Mouse (Mus musculus) forebrain, embryonic 11.5 days (tissue): ENCODE results near the gene Me3. TPM values are rescaled to one million over a fixed set of nuclear protein-coding genes. Genes with fewer than 3 reads are reported as not detected.
"Not testable (repeated sequence)": the region's sequence is repeated elsewhere in the genome, so short reads cannot be mapped to it uniquely, and the experiment has no call there.

Experiments
- ATAC-seq: fragments of 200-750 bp; cut with Nextera tagmentation; replicated peaks from 2 replicates; pipeline ENCODE4 v1.8.0; 2017; ENCODE audit warnings: moderate TSS enrichment; ENCODE audit not compliant: low FRiP score
- DNase-seq: peaks from one replicate; pipeline ENCODE4 v3.0.0-alpha.2; 2017; ENCODE audit warnings: low spot score
- H3K27ac ChIP-seq: fragments of 300-500 bp; sonication (generic); 2 replicates; pipeline ENCODE4 v1.5.1; 2014; ENCODE audit warnings: low read depth, low read length
- H3K27me3 ChIP-seq: fragments of 300-500 bp; sonication (generic); 2 replicates; pipeline ENCODE4 v1.6.1; 2014; ENCODE audit warnings: mild to moderate bottlenecking, low read length, mixed read lengths; ENCODE audit not compliant: control insufficient read depth, insufficient read depth
- H3K36me3 ChIP-seq: fragments of 300-500 bp; sonication (generic); 2 replicates; pipeline ENCODE4 v1.6.1; 2014; ENCODE audit warnings: mild to moderate bottlenecking, low read length, moderate library complexity, mixed read lengths; ENCODE audit not compliant: control insufficient read depth, insufficient read depth
- H3K4me1 ChIP-seq: fragments of 300-500 bp; sonication (generic); replicated peaks from 2 replicates; pipeline ENCODE4 v1.6.1; 2014; ENCODE audit warnings: low read length, mixed read lengths; ENCODE audit not compliant: control insufficient read depth, insufficient read depth
- H3K4me2 ChIP-seq: fragments of 300-500 bp; sonication (generic); 2 replicates; pipeline ENCODE4 v1.6.1; 2014; ENCODE audit warnings: low read depth, mild to moderate bottlenecking, low read length, moderate library complexity, mixed read lengths; ENCODE audit not compliant: severe bottlenecking
- H3K4me3 ChIP-seq: fragments of 300-500 bp; sonication (generic); 2 replicates; pipeline ENCODE4 v1.5.1; 2014; ENCODE audit warnings: low read depth, low read length
- H3K9ac ChIP-seq: fragments of 300-500 bp; sonication (generic); 2 replicates; pipeline ENCODE4 v1.6.1; 2014; ENCODE audit warnings: low read length
- H3K9me3 ChIP-seq: fragments of 300-500 bp; sonication (generic); 2 replicates; pipeline ENCODE4 v1.6.1; 2016; ENCODE audit warnings: low read length, mixed read lengths; ENCODE audit not compliant: control insufficient read depth
- WGBS: fragments of 180-500 bp; shearing (Covaris S2); extraction: QIAGEN DNeasy Blood & Tissue Kit; methylation state at CpG from one replicate; pipeline ENCODE4 v1.1.7; 2014; 5-methylcytosine and 5-hydroxymethylcytosine counted together
- polyA plus RNA-seq: library from polyadenylated mRNA; unstranded; fragments of >200 nt; fragmentation: Nextera tagmentation; extraction: Ambion mirVana; gene quantifications from 2 replicates; pipeline ENCODE4 v1.2.1, GENCODE M21; 2014

Gene Me3
- polyA plus RNA-seq, 1 experiment from 2014 or later = 0.90 TPM

GRCm38 (mm10) chr7:89728393-89728792, 96.2 kb downstream of the Me3 start:
- Histone ChIP-seq H3K36me3 (no peaks in the 10 kb centered on the region), H3K4me2 (no peak overlapping the region), H3K4me1 (no peaks in the 10 kb centered on the region), H3K27me3 (no peaks in the 10 kb centered on the region), H3K27ac (no peak overlapping the region), H3K9me3 (no peaks in the 10 kb centered on the region), H3K4me3 (no peak overlapping the region), H3K9ac (no peak overlapping the region)
- DNase-seq (no peak), ATAC-seq (no peak)
- 88% methylated on average over 3 of the region's 3 CpGs for WGBS

DNA sequence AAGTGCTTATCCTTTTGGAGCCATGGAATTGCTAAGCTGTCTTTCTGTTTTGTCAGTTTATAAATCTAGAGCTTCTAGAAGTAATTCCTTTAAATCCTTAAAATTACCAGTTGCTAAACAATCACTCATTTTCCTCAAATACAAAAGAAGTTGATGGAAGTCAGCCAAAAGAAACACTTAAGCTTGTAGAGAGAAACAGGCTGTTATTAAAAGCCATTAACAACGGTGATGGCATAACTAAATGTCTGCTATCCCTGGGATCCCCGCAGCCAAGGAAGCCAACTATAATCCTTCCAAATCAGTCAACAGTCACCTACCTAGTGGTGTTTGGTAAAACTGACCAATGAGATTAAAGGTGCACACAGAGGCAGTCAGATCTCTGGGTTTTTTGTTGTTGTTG, 98.3 kb downstream of the Me3 start:
- Histone ChIP-seq H3K27ac (no peak overlapping the region), H3K4me3 (no peak overlapping the region), H3K9ac (no peak overlapping the region), H3K36me3 (no peaks in the 10 kb centered on the region), H3K4me2 (no peak overlapping the region), H3K27me3 (no peaks in the 10 kb centered on the region), H3K4me1 (no peaks in the 10 kb centered on the region), H3K9me3 (no peaks in the 10 kb centered on the region)
- WGBS = 77% methylated on average over 2 of the region's 2 CpGs
- no peak for DNase-seq
- ATAC-seq = no peak

GRCm38 (mm10) chr7:89731115-89731514, 98.9 kb downstream of the Me3 start:
- not testable (repeated sequence) for ATAC-seq, H3K27me3 ChIP-seq, H3K27ac ChIP-seq, H3K4me1 ChIP-seq, H3K4me3 ChIP-seq, H3K36me3 ChIP-seq, H3K9me3 ChIP-seq, DNase-seq, H3K4me2 ChIP-seq, H3K9ac ChIP-seq
- 100% methylated on average over 2 of the region's 2 CpGs for WGBS

DNA sequence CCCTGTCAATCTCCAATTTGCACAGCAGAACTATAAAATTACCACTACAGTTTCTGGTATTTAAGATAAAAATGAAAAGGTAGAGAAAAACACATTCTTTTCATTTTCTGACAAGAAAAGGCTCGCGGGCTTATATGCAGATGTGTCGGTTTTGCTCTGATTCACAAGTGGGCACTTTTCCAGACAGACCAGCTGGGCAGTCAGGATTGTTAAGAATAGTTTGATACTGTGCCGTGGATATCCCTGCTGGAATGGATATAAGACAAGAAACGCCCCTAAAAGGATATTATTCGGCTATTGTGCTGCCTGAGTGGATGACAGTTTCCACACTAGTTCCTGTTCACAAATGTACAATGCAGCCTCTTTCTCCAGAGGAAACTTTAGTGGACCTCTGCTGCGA, 116.2 kb downstream of the Me3 start:
- WGBS = 74% methylated on average over 7 of the region's 7 CpGs
- H3K27me3 ChIP-seq = no peaks in the 10 kb centered on the region
- H3K9ac ChIP-seq = no peak overlapping the region
- H3K36me3 ChIP-seq = no peaks in the 10 kb centered on the region
- no peak overlapping the region for H3K4me2 ChIP-seq
- H3K9me3 ChIP-seq = no peaks in the 10 kb centered on the region
- no peak overlapping the region for H3K4me3 ChIP-seq
- ATAC-seq (no peak), DNase-seq (no peak)
- no peaks in the 10 kb centered on the region for H3K4me1 ChIP-seq
- no peak overlapping the region for H3K27ac ChIP-seq

- 52% methylated on average over 2 of the region's 2 CpGs for WGBS
- Histone ChIP-seq H3K4me2 (no peak overlapping the region), H3K9ac (no peak overlapping the region), H3K4me1 (no peaks in the 10 kb centered on the region), H3K36me3 (no peaks in the 10 kb centered on the region), H3K9me3 (no peaks in the 10 kb centered on the region), H3K4me3 (no peak overlapping the region), H3K27ac (no peak overlapping the region), H3K27me3 (no peaks in the 10 kb centered on the region)
- no peak for DNase-seq
- ATAC-seq = no peak
These were observed 117.0 kb downstream of the Me3 start for GRCm38 (mm10) chr7:89749183-89749582.

GRCm38 (mm10) chr7:89766678-89767508, 134.7 kb downstream of the Me3 start:
- no peak overlapping the region for H3K4me3 ChIP-seq
- H3K9ac ChIP-seq = no peak overlapping the region
- H3K4me2 ChIP-seq = no peak overlapping the region
- peak overlapping the region; percentile 28; the same call in 1 of the 2 replicates for H3K27ac ChIP-seq
- ATAC-seq (peak; percentile 91), DNase-seq (peak; percentile 71)
- no peaks in the 10 kb centered on the region for H3K9me3 ChIP-seq
- H3K36me3 ChIP-seq = no peaks in the 10 kb centered on the region
- H3K4me1 ChIP-seq = no peaks in the 10 kb centered on the region; the same call in 1 of the 2 replicates
- no peaks in the 10 kb centered on the region for H3K27me3 ChIP-seq
- WGBS = 20% methylated on average over 5 of the region's 5 CpGs

DNA sequence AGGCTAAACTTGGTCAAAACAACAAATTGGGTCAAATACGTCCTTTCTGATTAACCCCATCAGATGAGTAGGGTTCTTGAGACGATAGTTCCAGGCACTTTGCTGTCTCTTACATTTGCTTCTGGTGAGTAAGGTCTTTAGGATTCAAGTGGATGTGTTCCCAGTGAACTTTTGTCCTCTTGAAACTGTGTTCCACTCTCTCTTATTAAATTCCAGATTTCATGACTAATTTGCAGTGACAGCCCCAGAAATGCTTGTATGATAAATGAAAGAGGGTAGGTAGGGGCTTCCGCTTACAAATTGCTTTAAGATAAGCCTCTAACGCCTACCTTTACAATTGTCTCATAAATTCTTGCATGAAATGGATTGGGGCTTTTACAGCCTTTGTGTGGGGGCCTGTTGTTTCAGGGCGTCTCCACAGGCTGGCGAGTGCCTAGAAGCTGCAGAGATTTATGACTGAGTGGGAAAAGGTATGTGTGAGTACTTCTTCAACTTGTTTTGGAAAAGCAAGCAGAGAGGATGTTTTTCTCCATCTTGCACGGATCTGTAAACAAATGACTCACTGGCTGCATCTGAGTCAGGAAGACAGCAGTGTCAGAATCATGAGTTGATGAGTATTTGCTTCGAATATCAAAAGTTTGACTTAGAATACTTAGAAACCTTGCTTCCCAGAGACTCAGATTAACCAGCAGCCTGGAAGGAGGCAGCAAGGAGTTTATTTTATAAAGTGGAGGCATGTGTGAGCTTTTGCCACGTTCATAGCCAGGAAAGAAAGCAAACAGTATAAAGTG, 137.1 kb downstream of the Me3 start:
- H3K4me1 ChIP-seq = no peaks in the 10 kb centered on the region; the same call in 1 of the 2 replicates
- no peaks in the 10 kb centered on the region for H3K36me3 ChIP-seq
- DNase-seq = no peak
- no peaks in the 10 kb centered on the region for H3K9me3 ChIP-seq
- no peaks in the 10 kb centered on the region for H3K27me3 ChIP-seq
- no peak overlapping the region for H3K27ac ChIP-seq
- H3K4me3 ChIP-seq = no peak overlapping the region
- H3K9ac ChIP-seq = no peak overlapping the region
- no peak for ATAC-seq
- no peak overlapping the region for H3K4me2 ChIP-seq
- WGBS = 45% methylated on average over 9 of the region's 9 CpGs

DNA sequence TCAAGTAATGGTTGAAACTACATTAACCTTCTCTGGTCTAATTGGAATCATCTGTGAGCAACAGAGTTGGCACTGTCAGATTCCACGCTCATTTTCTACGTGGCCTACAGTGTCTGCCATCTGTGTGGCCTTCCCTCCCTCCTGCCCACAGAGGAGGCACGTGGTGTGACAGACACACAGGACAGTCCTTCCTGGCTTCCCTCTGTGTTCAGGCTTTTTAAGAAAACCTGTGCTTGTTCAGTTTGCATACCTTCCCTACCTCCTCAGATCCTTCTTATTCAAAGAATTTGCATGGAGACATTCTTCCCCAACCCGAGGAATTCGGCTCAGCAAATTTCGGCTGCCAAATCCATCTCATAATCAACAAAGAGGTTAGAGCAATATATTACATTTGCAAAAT, 137.8 kb downstream of the Me3 start:
- no peak overlapping the region for H3K4me3 ChIP-seq
- no peak overlapping the region for H3K4me2 ChIP-seq
- no peaks in the 10 kb centered on the region for H3K9me3 ChIP-seq
- H3K27me3 ChIP-seq = no peaks in the 10 kb centered on the region
- no peak overlapping the region for H3K9ac ChIP-seq
- DNase-seq (no peak), ATAC-seq (no peak)
- WGBS = 60% methylated on average over 6 of the region's 6 CpGs
- no peaks in the 10 kb centered on the region for H3K36me3 ChIP-seq
- H3K27ac ChIP-seq = no peak overlapping the region
- H3K4me1 ChIP-seq = no peaks in the 10 kb centered on the region; the same call in 1 of the 2 replicates
